17 mouse cellular contexts compared by ENCODE assay signal in genomic region chr7:133013923-133014322, GRCm38 (mm10).
A peak's percentile ranks its signal among the peaks of the same experiment; 100 is the strongest.
DNase-seq lines count a peak whose midpoint lies in the region; ATAC-seq lines count a peak whose summit lies in the region.
"Had no signal": no experiment of that assay in that cellular context is flagged by ENCODE, and none has a peak within 500 bp of the region (broad histone marks: within the 10 kb centered on the region; RNA-seq: fewer than 3 reads in every experiment).

No protein-coding gene starts in this region.

- 91% methylated on average over 10 of the region's 10 CpGs for WGBS in forebrain, embryonic 11.5 days
- WGBS in forebrain, embryonic 14.5 days, result 93% methylated on average over 10 of the region's 10 CpGs
- WGBS in hindbrain, embryonic 13.5 days, result 94% methylated on average over 10 of the region's 10 CpGs
- 93% methylated on average over 10 of the region's 10 CpGs for WGBS in hindbrain, embryonic 16.5 days
- WGBS in midbrain, embryonic 13.5 days, result 93% methylated on average over 10 of the region's 10 CpGs
- WGBS in midbrain, embryonic 15.5 days, result 94% methylated on average over 10 of the region's 10 CpGs
- WGBS in embryonic facial prominence, embryonic 12.5 days, result 96% methylated on average over 10 of the region's 10 CpGs

- 0 out of 2 replicates have a peak, but pooled peaks have one; percentile 8 for ATAC-seq in forebrain, embryonic 11.5 days (replicated peaks; ENCODE audit: low FRiP score)
- ATAC-seq in forebrain, embryonic 14.5 days, result no peak
- no peak for ATAC-seq in hindbrain, embryonic 13.5 days (ENCODE audit: low FRiP score)
- ATAC-seq in hindbrain, embryonic 16.5 days, result no peak
- no peak for ATAC-seq in midbrain, embryonic 13.5 days
- ATAC-seq in midbrain, embryonic 15.5 days (replicated peaks), result no peak
- no peak for ATAC-seq in embryonic facial prominence, embryonic 12.5 days (ENCODE audit: insufficient number of reproducible peaks, insufficient read depth, low FRiP score, low TSS enrichment)
- ATAC-seq: hindbrain, postnatal 0 days had no signal

- no peaks in the 10 kb centered on the region for H3K27me3 ChIP-seq in forebrain, embryonic 11.5 days (ENCODE audit: control insufficient read depth, insufficient read depth, low read length)
- H3K27me3 ChIP-seq in forebrain, embryonic 14.5 days (replicated peaks; ENCODE audit: control insufficient read depth, insufficient read depth, low read length), result no peaks in the 10 kb centered on the region
- no peaks in the 10 kb centered on the region for H3K27me3 ChIP-seq in hindbrain, embryonic 13.5 days
- no peaks in the 10 kb centered on the region for H3K27me3 ChIP-seq in hindbrain, embryonic 16.5 days (replicated peaks; ENCODE audit: control insufficient read depth, insufficient read depth, low read length)
- no peaks in the 10 kb centered on the region for H3K27me3 ChIP-seq in midbrain, embryonic 13.5 days
- no peaks in the 10 kb centered on the region for H3K27me3 ChIP-seq in midbrain, embryonic 15.5 days (replicated peaks)
- no peaks in the 10 kb centered on the region for H3K27me3 ChIP-seq in embryonic facial prominence, embryonic 12.5 days
- H3K27me3 ChIP-seq: heart, embryonic 13.5 days had no signal

- H3K4me3 ChIP-seq in forebrain, embryonic 11.5 days (ENCODE audit: low read depth, low read length), result no peak overlapping the region
- H3K4me3 ChIP-seq in forebrain, embryonic 14.5 days (ENCODE audit: low read depth, low read length), result no peak overlapping the region
- no peak overlapping the region for H3K4me3 ChIP-seq in hindbrain, embryonic 13.5 days
- no peak overlapping the region for H3K4me3 ChIP-seq in hindbrain, embryonic 16.5 days (ENCODE audit: low read length)
- H3K4me3 ChIP-seq in midbrain, embryonic 13.5 days (replicated peaks), result no peak overlapping the region
- H3K4me3 ChIP-seq in midbrain, embryonic 15.5 days, result no peak overlapping the region
- no peak overlapping the region for H3K4me3 ChIP-seq in embryonic facial prominence, embryonic 12.5 days
- H3K4me3 ChIP-seq: heart, adult 2 months; heart, embryonic 13.5 days had no signal

- peaks cover 24% of the 10 kb centered on the region for H3K4me1 ChIP-seq in forebrain, embryonic 11.5 days (replicated peaks; ENCODE audit: control insufficient read depth, insufficient read depth, low read length)
- H3K4me1 ChIP-seq in forebrain, embryonic 14.5 days (ENCODE audit: control insufficient read depth, insufficient read depth, low read length), result peaks cover 62% of the 10 kb centered on the region
- peaks cover 76% of the 10 kb centered on the region for H3K4me1 ChIP-seq in hindbrain, embryonic 13.5 days (replicated peaks)
- H3K4me1 ChIP-seq in hindbrain, embryonic 16.5 days (ENCODE audit: control insufficient read depth, insufficient read depth, low read depth, low read length), result peaks cover 54% of the 10 kb centered on the region
- H3K4me1 ChIP-seq in midbrain, embryonic 13.5 days (replicated peaks), result peaks cover 80% of the 10 kb centered on the region
- peaks cover 65% of the 10 kb centered on the region for H3K4me1 ChIP-seq in midbrain, embryonic 15.5 days
- H3K4me1 ChIP-seq in embryonic facial prominence, embryonic 12.5 days, result peaks cover 58% of the 10 kb centered on the region

- DNase-seq in forebrain, embryonic 11.5 days (ENCODE audit: low spot score), result no peak
- no peak for DNase-seq in forebrain, embryonic 14.5 days (ENCODE audit: low spot score)
- no peak for DNase-seq in layer of hippocampus, postnatal 25 days (ENCODE audit: extremely low spot score in 1 of 2, low spot score in 1 of 2)
- DNase-seq: adrenal gland, adult 2 months; adrenal gland, postnatal 25 days; embryo, embryonic 11 days; gastrocnemius, postnatal 36 days; heart, adult 2 months; heart, postnatal 36 days; kidney, adult 18-20 months had no signal

- H3K4me2 ChIP-seq in forebrain, embryonic 11.5 days (ENCODE audit: low read depth, low read length, severe bottlenecking), result no peak overlapping the region
- H3K4me2 ChIP-seq in forebrain, embryonic 14.5 days (ENCODE audit: low read length), result no peak overlapping the region
- no peak overlapping the region for H3K4me2 ChIP-seq in hindbrain, embryonic 13.5 days
- no peak overlapping the region for H3K4me2 ChIP-seq in hindbrain, embryonic 16.5 days (ENCODE audit: low read length)
- H3K4me2 ChIP-seq in midbrain, embryonic 13.5 days (replicated peaks), result no peak overlapping the region
- no peak overlapping the region for H3K4me2 ChIP-seq in midbrain, embryonic 15.5 days
- H3K4me2 ChIP-seq in embryonic facial prominence, embryonic 12.5 days (replicated peaks), result no peak overlapping the region
- H3K4me2 ChIP-seq: heart, embryonic 13.5 days had no signal

- H3K9ac ChIP-seq in forebrain, embryonic 11.5 days (ENCODE audit: low read length), result no peak overlapping the region
- H3K9ac ChIP-seq in forebrain, embryonic 14.5 days (ENCODE audit: low read length), result no peak overlapping the region
- H3K9ac ChIP-seq in hindbrain, embryonic 13.5 days, result no peak overlapping the region; the same call in 1 of the 2 replicates
- H3K9ac ChIP-seq in hindbrain, embryonic 16.5 days (ENCODE audit: low read depth, low read length), result no peak overlapping the region
- H3K9ac ChIP-seq in midbrain, embryonic 13.5 days (replicated peaks), result 0 out of 2 replicates have a peak overlapping the region, but pooled peaks have one; percentile 16
- no peak overlapping the region for H3K9ac ChIP-seq in midbrain, embryonic 15.5 days
- H3K9ac ChIP-seq in embryonic facial prominence, embryonic 12.5 days, result no peak overlapping the region

- H3K9me3 ChIP-seq in forebrain, embryonic 11.5 days (ENCODE audit: control insufficient read depth, low read length), result no peaks in the 10 kb centered on the region
- no peaks in the 10 kb centered on the region for H3K9me3 ChIP-seq in forebrain, embryonic 14.5 days (replicated peaks; ENCODE audit: control insufficient read depth, low read length)
- no peaks in the 10 kb centered on the region for H3K9me3 ChIP-seq in hindbrain, embryonic 13.5 days
- H3K9me3 ChIP-seq in hindbrain, embryonic 16.5 days (ENCODE audit: control insufficient read depth, low read length), result no peaks in the 10 kb centered on the region
- H3K9me3 ChIP-seq in midbrain, embryonic 13.5 days, result no peaks in the 10 kb centered on the region
- H3K9me3 ChIP-seq in midbrain, embryonic 15.5 days, result no peaks in the 10 kb centered on the region
- no peaks in the 10 kb centered on the region for H3K9me3 ChIP-seq in embryonic facial prominence, embryonic 12.5 days
- H3K9me3 ChIP-seq: heart, embryonic 13.5 days had no signal

- H3K36me3 ChIP-seq in forebrain, embryonic 11.5 days (ENCODE audit: control insufficient read depth, insufficient read depth, low read length), result no peaks in the 10 kb centered on the region
- H3K36me3 ChIP-seq in forebrain, embryonic 14.5 days (ENCODE audit: control insufficient read depth, insufficient read depth, low read length), result 0 out of 2 replicates have a peak, but pooled peaks cover 6% of the 10 kb centered on the region
- H3K36me3 ChIP-seq in hindbrain, embryonic 13.5 days, result no peaks in the 10 kb centered on the region; the same call in 1 of the 2 replicates
- H3K36me3 ChIP-seq in hindbrain, embryonic 16.5 days (ENCODE audit: control insufficient read depth, insufficient read depth, low read length), result no peaks in the 10 kb centered on the region
- H3K36me3 ChIP-seq in midbrain, embryonic 13.5 days, result no peaks in the 10 kb centered on the region
- no peaks in the 10 kb centered on the region for H3K36me3 ChIP-seq in midbrain, embryonic 15.5 days (replicated peaks)
- H3K36me3 ChIP-seq in embryonic facial prominence, embryonic 12.5 days, result peaks cover 19% of the 10 kb centered on the region

- no peak overlapping the region for H3K27ac ChIP-seq in forebrain, embryonic 11.5 days (ENCODE audit: low read depth, low read length)
- no peak overlapping the region; the same call in 1 of the 2 replicates for H3K27ac ChIP-seq in forebrain, embryonic 14.5 days (ENCODE audit: low read depth, low read length)
- H3K27ac ChIP-seq in hindbrain, embryonic 13.5 days, result peak overlapping the region; percentile 75
- H3K27ac ChIP-seq in hindbrain, embryonic 16.5 days (ENCODE audit: low read depth, low read length), result no peak overlapping the region; the same call in 1 of the 2 replicates
- no peak overlapping the region for H3K27ac ChIP-seq in midbrain, embryonic 13.5 days
- no peak overlapping the region for H3K27ac ChIP-seq in midbrain, embryonic 15.5 days
- 0 out of 2 replicates have a peak overlapping the region, but pooled peaks have one; percentile 11 for H3K27ac ChIP-seq in embryonic facial prominence, embryonic 12.5 days
- H3K27ac ChIP-seq: heart, adult 2 months had no signal

Comparison
In these comparisons a context has a peak if more than half of its experiments do, and no peak if none do; other contexts are left out.
1. H3K27ac ChIP-seq: peak in hindbrain, embryonic 13.5 days (single experiment) and embryonic facial prominence, embryonic 12.5 days (single experiment); none in forebrain, embryonic 11.5 days (single experiment), forebrain, embryonic 14.5 days (single experiment), hindbrain, embryonic 16.5 days (single experiment), midbrain, embryonic 13.5 days (single experiment) and midbrain, embryonic 15.5 days (single experiment).